Mouse (Mus musculus) right cerebral cortex, postnatal 4 days (tissue): ENCODE results near the gene Cfap206.

Experiments used
- DNase-seq: peaks from one replicate; pipeline ENCODE4 v3.0.0-alpha.2; 2022

Cfap206 gene

DNA sequence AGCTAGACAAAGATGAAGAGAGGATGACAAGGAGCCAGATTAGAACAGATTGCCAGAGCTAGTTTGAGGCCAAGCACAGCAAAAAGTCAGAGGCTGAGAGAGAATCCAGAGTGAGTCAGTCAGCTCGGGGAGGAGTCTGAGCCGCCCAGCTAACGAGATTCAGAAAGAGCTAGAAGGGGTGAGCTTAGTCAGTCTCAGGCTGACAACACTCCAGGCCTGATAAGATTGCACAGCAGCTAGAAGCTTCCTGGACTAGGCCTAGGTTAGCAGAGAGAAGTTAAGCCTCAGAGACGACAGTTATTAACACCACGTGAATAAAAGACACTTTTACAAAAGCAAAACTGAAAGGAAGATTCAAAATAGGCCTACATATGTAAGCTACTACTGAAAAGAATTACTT lies 62.1 kb downstream of the Cfap206 start:
- no peak for DNase-seq

DNA sequence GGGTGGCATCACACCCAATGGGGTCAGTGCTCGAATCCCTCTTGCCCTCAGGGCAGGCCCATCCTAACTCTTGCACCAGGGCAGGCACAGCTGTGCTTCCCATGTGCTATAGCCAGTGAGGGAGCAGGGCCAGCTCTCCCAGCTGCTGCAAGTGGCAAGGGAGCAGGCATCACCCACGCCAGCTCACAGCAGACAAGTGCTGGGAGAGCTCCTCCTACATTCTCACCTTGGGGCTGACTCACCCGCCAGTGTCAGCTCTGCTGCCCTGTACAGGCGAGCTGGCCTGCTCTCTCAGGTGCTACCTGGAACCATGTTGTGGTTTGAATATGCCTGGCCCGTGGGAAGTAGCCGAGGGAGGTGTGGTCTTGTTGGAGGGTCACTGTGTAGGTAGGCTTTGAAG lies 68.1 kb downstream of the Cfap206 start:
- no peak for DNase-seq

DNA sequence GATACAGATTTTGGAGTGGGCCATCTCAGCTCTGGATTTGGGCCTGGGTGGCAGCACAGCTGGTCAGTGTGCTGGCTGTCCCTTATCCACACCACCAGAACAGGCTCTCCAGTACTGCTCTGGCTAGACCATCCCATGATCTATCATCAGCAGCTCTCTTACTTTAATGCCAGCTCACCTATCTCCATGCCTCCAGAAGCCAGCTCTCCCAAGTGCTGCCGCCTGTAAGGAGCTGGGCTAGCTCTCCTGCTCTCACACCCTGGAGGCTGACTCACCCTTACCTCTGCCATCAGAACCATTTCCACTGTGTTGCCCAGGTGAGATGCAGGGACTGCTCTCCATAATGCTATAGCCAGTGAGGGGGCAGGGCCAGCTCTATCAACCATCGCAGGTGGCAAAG lies 68.5 kb downstream of the Cfap206 start:
- no peak for DNase-seq

DNA sequence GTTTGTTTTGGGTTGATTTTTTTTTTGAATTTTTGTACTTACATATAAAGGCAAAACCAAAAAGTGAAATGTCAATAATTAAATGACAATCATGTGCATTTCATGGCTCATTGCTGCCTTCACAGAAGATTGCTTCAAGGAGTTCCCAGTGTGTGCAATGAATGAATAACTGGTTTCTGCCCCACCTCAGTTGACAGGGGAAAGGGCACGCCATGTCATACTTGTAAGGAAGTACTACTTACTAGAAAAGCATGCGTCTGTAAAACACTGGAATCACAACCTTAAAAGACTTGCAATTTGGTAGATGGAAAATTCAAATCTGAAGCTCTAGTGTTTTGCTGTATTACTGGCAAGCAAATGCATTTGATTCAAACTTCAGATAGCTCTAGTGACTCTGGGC lies 71.0 kb downstream of the Cfap206 start:
- no peak for DNase-seq

DNA sequence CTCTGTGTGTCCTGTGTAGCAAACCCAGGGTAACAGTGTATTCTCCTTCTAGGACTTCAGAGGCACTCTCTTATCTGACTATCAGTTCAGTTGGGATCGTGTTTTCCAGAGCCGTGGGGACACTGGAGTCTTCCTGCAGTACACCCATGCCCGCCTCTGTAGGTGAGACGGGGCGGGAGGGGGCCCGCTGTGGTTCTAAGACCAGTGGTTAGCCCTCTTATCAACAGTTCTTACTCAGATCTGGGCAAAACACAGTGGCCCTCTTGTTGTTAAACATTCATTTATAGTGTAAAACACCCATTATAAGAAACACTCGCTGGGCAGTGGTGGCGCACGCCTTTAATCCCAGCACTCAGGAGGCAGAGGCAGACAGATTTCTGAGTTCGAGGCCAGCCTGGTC lies 73.9 kb downstream of the Cfap206 start:
- DNase-seq: no peak

DNA sequence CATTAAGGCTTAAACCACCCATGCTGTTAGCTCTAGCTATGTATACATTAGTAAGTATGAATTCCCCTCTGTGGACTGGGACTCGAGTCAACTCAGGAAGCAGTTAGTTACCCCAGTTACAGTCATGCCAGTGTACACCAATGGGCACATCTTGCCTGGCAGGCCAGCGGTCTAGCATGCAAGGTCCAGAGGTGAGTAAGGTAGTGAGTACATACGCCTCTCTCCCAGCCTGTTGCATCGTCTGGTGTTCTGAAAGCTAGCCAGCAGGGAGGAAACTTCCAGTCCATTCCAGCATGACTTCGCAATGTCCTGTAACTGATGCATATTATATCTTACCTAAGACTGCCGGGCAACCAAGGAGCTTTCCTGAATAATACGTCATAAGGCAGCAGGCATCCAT lies 76.8 kb downstream of the Cfap206 start:
- no peak for DNase-seq

DNA sequence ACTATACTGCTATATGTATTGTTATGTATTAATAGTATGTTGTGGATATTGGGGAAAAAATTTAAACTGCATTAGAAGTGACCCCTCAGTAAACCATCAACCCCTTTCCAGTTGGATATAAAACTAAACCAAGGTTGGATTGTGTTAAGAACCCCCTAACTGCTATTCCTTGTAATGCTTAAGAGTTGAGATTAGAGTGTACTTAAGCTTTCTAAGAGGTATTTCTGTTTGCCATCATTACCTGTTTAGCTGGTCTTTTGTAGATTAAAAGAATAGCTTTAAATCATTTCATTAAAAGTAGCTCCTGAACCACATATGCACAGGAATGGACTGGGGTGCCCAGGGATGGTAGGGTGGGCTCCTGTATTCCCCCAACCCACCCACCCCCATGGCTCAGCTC lies 85.2 kb downstream of the Cfap206 start:
- DNase-seq: no peak

DNA sequence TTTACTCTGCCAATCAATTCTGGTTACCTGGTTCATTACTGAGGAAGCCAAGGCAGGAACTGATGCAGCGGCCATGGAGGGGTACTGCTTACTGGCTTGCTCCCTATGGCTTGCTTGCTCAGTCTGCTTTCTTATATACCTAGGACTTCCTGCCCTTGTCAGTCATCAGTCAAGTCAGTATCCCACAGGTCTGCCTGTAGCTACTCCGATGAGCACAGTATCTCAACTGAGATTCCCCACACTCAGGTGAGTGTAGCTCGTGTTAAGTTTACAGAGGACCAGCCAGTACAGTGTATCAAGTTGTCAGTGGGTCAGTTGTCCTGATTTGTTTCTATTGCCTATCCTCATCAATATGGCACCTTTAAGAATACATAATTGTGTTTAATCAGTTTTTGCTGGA lies 89.3 kb downstream of the Cfap206 start:
- DNase-seq: no peak

DNA sequence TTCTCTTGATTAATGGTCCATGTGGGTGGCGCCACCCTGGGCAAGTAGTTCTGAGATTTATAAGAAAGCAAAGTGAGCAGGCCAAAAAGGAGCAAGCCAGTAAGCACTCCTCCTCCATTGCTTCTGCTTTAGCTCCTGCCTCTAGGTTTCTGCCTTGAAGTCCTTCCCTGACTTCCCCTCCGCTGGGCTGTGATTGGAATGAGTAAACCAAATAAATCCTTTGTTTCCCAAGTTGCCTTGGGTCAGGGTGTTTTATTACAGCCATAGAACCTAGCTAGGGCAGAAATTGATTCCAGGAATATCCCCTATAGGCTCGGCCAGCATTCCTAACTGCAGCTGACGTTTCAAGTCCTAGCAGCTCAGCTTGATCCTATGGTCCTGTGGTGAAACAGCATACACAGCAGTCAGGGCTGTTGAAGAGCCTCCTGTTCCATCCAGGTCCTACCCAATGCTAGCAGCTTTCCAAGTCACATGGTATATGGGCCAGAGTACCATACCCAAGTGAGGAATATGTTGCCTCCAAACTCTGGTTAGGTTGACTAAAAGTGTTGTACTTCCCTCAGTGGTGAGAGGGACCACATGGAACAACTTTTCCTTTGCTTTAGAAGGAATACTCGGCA lies 90.2 kb downstream of the Cfap206 start:
- no peak for DNase-seq
